Mouse (Mus musculus) adrenal gland, postnatal 14 days (tissue): ENCODE measurements around the gene Mettl3. TPM values are rescaled to one million over a fixed set of nuclear protein-coding genes. Genes with fewer than 3 reads are reported as not detected.
A peak's percentile ranks its signal among the peaks of the same experiment; 100 is the strongest.
"Not testable (repeated sequence)": the region's sequence is repeated elsewhere in the genome, so short reads cannot be mapped to it uniquely, and the experiment has no call there.

Experiments
- DNase-seq: peaks from one replicate; pipeline ENCODE4 v3.0.0; 2021; ENCODE audit warnings: mixed read lengths
- long read RNA-seq, 2 experiments: library from polyadenylated mRNA; stranded (forward); transcript quantifications; one replicate each; pipeline ENCODE4 v2.0.0; 2021
- total RNA-seq: library from RNA; stranded (reverse); gene quantifications from 2 replicates; pipeline ENCODE4 v1.2.3, GENCODE M21; 2021

Mettl3 gene
- total RNA-seq, result 31.4 and 41.7 TPM in 2 replicates
- long read RNA-seq, experiment 1, transcript Mettl3-201 (11 exons, 2,025 nt), result major isoform, 25 of 45 reads
- long read RNA-seq, experiment 1, partial matches to known transcripts, result 5 of 45 reads
- long read RNA-seq, experiment 1, other reads (novel, unspliced or antisense), result 14 of 45 reads
- long read RNA-seq, experiment 2, transcript Mettl3-201 (11 exons, 2,025 nt), result major isoform, 10 of 20 reads
- long read RNA-seq, experiment 2, partial matches to known transcripts, result 4 of 20 reads
- long read RNA-seq, experiment 2, other reads (novel, unspliced or antisense), result 5 of 20 reads

- peak; percentile 94 for DNase-seq
Measured at GRCm38 (mm10) chr14:52304644-52305271, at the start of gene Mettl3. Gene Mettl3, minus strand, starts transcription at chr14:52305128.

GRCm38 (mm10) chr14:52339512-52339852, 34.6 kb upstream of the Mettl3 start:
- DNase-seq, result no peak

GRCm38 (mm10) chr14:52338751-52339511, 34.0 kb upstream of the Mettl3 start:
- DNase-seq, result peak; percentile 72

- DNase-seq, result no peak
Measured at GRCm38 (mm10) chr14:52332171-52332570, 27.2 kb upstream of the Mettl3 start.

GRCm38 (mm10) chr14:52331069-52331750, 26.3 kb upstream of the Mettl3 start:
- no peak for DNase-seq

- DNase-seq, result no peak
Measured at GRCm38 (mm10) chr14:52327910-52328812, 23.2 kb upstream of the Mettl3 start, which contains the start of gene Sall2. Gene Sall2, minus strand, starts transcription at chr14:52328762.

GRCm38 (mm10) chr14:52327375-52327901, 22.5 kb upstream of the Mettl3 start:
- DNase-seq, result no peak

- no peak for DNase-seq
Measured at GRCm38 (mm10) chr14:52325890-52326289, 21.0 kb upstream of the Mettl3 start.

- DNase-seq, result no peak
Measured at GRCm38 (mm10) chr14:52319361-52319760, 14.4 kb upstream of the Mettl3 start.

- peak; percentile 36 for DNase-seq
Measured at GRCm38 (mm10) chr14:52316441-52317225, 11.7 kb upstream of the Mettl3 start.

- peak; percentile 83 for DNase-seq
Measured at GRCm38 (mm10) chr14:52315792-52316440, 11.0 kb upstream of the Mettl3 start.

- DNase-seq, result no peak
Measured at GRCm38 (mm10) chr14:52315283-52315780, 10.4 kb upstream of the Mettl3 start.

GRCm38 (mm10) chr14:52314808-52315150, 9.9 kb upstream of the Mettl3 start:
- DNase-seq, result no peak

- DNase-seq, result no peak
Measured at GRCm38 (mm10) chr14:52313931-52314807, 9.2 kb upstream of the Mettl3 start.

- no peak for DNase-seq
Measured at GRCm38 (mm10) chr14:52310906-52311305, 6.0 kb upstream of the Mettl3 start.

- DNase-seq, result not testable (repeated sequence)
Measured at GRCm38 (mm10) chr14:52310343-52310742, 5.4 kb upstream of the Mettl3 start.

- no peak for DNase-seq
Measured at GRCm38 (mm10) chr14:52306100-52306499, 1.2 kb upstream of the Mettl3 start.

GRCm38 (mm10) chr14:52303517-52303916, 1.4 kb downstream of the Mettl3 start:
- DNase-seq, result not testable (repeated sequence)
